Mouse (Mus musculus): Measurements from ENCODE around the gene Micall1.

Micall1 gene

GRCm38 (mm10) chr15:79097135-79097534, 11.6 kb upstream of the Micall1 start:
- in situ Hi-C loops (cut with MboI, MseI) = loop anchor here (10.0 kb wide), 1 partner anchor 418 kb away; the partner anchor contains the start of gene Kdelr3

- in situ Hi-C loops (cut with MboI, MseI) = loop anchor here (10.0 kb wide), 1 partner anchor 417 kb away; the partner anchor contains the start of gene Kdelr3
Observed at GRCm38 (mm10) chr15:79097611-79098025, 11.1 kb upstream of the Micall1 start.

- in situ Hi-C loops (cut with MboI, MseI) = loop anchor here (10.0 kb wide), 1 partner anchor 417 kb away; the partner anchor contains the start of gene Kdelr3
Observed at GRCm38 (mm10) chr15:79098220-79098619, 10.5 kb upstream of the Micall1 start.

GRCm38 (mm10) chr15:79098868-79099267, 9.8 kb upstream of the Micall1 start:
- in situ Hi-C loops (cut with MboI, MseI) = loop anchor here (10.0 kb wide), 1 partner anchor 416 kb away; the partner anchor contains the start of gene Kdelr3

GRCm38 (mm10) chr15:79099456-79099855, 9.2 kb upstream of the Micall1 start:
- in situ Hi-C loops (cut with MboI, MseI) = loop anchor here (10.0 kb wide), 1 partner anchor 415 kb away; the partner anchor contains the start of gene Kdelr3

- in situ Hi-C loops (cut with MboI, MseI) = no loop called here
Observed at GRCm38 (mm10) chr15:79100391-79100790, 8.3 kb upstream of the Micall1 start.

- in situ Hi-C loops (cut with MboI, MseI) = no loop called here
Observed at GRCm38 (mm10) chr15:79101531-79101930, 7.2 kb upstream of the Micall1 start.

GRCm38 (mm10) chr15:79103264-79103663, 5.4 kb upstream of the Micall1 start:
- in situ Hi-C loops (cut with MboI, MseI) = no loop called here

GRCm38 (mm10) chr15:79105804-79106203, 2.9 kb upstream of the Micall1 start:
- in situ Hi-C loops (cut with MboI, MseI) = no loop called here

- in situ Hi-C loops (cut with MboI, MseI) = no loop called here
Observed at GRCm38 (mm10) chr15:79107966-79108365, 732 bp upstream of the Micall1 start.

GRCm38 (mm10) chr15:79109321-79109934, 730 bp downstream of the Micall1 start:
- in situ Hi-C loops (cut with MboI, MseI) = no loop called here

GRCm38 (mm10) chr15:79110031-79110430, 1.3 kb downstream of the Micall1 start:
- in situ Hi-C loops (cut with MboI, MseI) = no loop called here

GRCm38 (mm10) chr15:79110528-79110927, 1.8 kb downstream of the Micall1 start:
- in situ Hi-C loops (cut with MboI, MseI) = no loop called here

- in situ Hi-C loops (cut with MboI, MseI) = no loop called here
Observed at GRCm38 (mm10) chr15:79111774-79112173, 3.1 kb downstream of the Micall1 start.

- in situ Hi-C loops (cut with MboI, MseI) = no loop called here
Observed at GRCm38 (mm10) chr15:79115276-79115675, 6.6 kb downstream of the Micall1 start.

GRCm38 (mm10) chr15:79119491-79119890, 10.8 kb downstream of the Micall1 start:
- in situ Hi-C loops (cut with MboI, MseI) = no loop called here

- in situ Hi-C loops (cut with MboI, MseI) = no loop called here
Observed at GRCm38 (mm10) chr15:79122119-79122518, 13.4 kb downstream of the Micall1 start.

- in situ Hi-C loops (cut with MboI, MseI) = no loop called here
Observed at GRCm38 (mm10) chr15:79122546-79122945, 13.8 kb downstream of the Micall1 start.

- in situ Hi-C loops (cut with MboI, MseI) = no loop called here
Observed at GRCm38 (mm10) chr15:79123751-79124150, 15.1 kb downstream of the Micall1 start.

- in situ Hi-C loops (cut with MboI, MseI) = no loop called here
Observed at GRCm38 (mm10) chr15:79124331-79124875, 15.7 kb downstream of the Micall1 start.

- in situ Hi-C loops (cut with MboI, MseI) = no loop called here
Observed at GRCm38 (mm10) chr15:79126217-79126932, 17.7 kb downstream of the Micall1 start.

GRCm38 (mm10) chr15:79127101-79127500, 18.4 kb downstream of the Micall1 start:
- in situ Hi-C loops (cut with MboI, MseI) = no loop called here

GRCm38 (mm10) chr15:79128208-79128607, 19.5 kb downstream of the Micall1 start:
- in situ Hi-C loops (cut with MboI, MseI) = no loop called here

Measured in T-helper 2 cell (primary cell).